Mouse (Mus musculus): ENCODE results near the gene Fshr.

DNA sequence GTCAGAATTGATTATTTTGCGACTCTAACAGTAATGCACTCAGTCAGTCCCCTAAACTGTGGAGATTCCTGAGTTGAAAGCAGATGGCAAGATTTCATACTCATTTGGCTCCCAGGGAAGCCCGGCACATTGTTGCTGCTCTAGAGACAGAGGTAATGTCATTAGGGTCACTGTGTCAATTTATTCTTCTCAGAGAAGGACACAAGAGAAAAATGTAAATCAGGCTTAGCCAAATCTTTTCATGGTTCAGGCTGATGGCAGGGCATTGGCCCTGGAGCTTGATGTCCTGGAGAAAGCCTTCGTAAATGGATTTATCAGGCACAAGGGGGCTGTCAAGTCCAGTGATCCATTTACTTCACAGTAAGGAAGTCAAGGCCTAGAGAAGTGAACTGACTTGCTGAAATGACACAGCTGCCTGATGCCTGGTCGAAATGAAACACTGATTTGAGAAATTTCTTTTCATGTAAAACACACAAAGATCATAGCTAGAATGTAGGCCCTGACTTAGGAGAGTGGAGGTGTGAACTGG, 262.3 kb downstream of the Fshr start:
- TF ChIP-seq HCFC1 (IDR thresholded peaks at IDR 0.05; ENCODE audit: borderline replicate concordance, insufficient read depth, low read length): no peak
- TF ChIP-seq ZC3H11A (IDR thresholded peaks at IDR 0.05; ENCODE audit: borderline replicate concordance, low read depth, low read length): no peak

All from ES-E14 (cell line).